Comparison of ENCODE assay signal across 8 mouse cellular contexts in genomic region chr5:21424614-21425602, GRCm38 (mm10). TPM values are rescaled to one million over a fixed set of nuclear protein-coding genes. Genes with fewer than 3 reads are reported as not detected.
DNase-seq lines count a peak whose midpoint lies in the region; ATAC-seq and TF ChIP-seq lines count a peak whose summit lies in the region.

Gene Ccdc146, minus strand, starts transcription at chr5:21424677.
Gene Fam185a, plus strand, starts transcription at chr5:21424958.

- peak; percentile 89 for DNase-seq in 3134 (ENCODE audit: extremely low read depth, insufficient read length, low spot score)
- DNase-seq in adrenal gland, postnatal 36 days: peak; percentile 89 to 94
- DNase-seq in heart, adult 18-20 months: peak; percentile 94 to 98
- peak; percentile 99 for DNase-seq in kidney, adult 2 months
- peak; percentile 93 to 95 for DNase-seq in spleen, adult 2 months (ENCODE audit: low read depth in 1 of 2, low spot score in 2 of 2)

- no peak within 1 kb of the TSS for H3K27ac ChIP-seq in embryonic facial prominence, embryonic 13.5 days
- H3K27ac ChIP-seq in kidney, adult 2 months (ENCODE audit: insufficient read depth, low read depth, low read length): no peak within 1 kb of the TSS
- no peak within 1 kb of the TSS for H3K27ac ChIP-seq in limb, embryonic 12.5 days
- 0 out of 2 replicates have a peak within 1 kb of the TSS, but pooled peaks have one; percentile 19 for H3K27ac ChIP-seq in midbrain, embryonic 15.5 days
- H3K27ac ChIP-seq in spleen, adult 2 months (ENCODE audit: insufficient read depth, low read length): peak within 1 kb of the TSS; percentile 11; the same call in 1 of the 2 replicates

- TF ChIP-seq POLR2A in kidney, adult 2 months (IDR thresholded peaks at IDR 0.05; ENCODE audit: low read depth, low read length): no peak
- no peak for TF ChIP-seq POLR2A in spleen, adult 2 months (IDR thresholded peaks at IDR 0.05; ENCODE audit: low read depth, low read length)

- H3K4me2 ChIP-seq in embryonic facial prominence, embryonic 13.5 days: peak within 1 kb of the TSS; percentile 98
- H3K4me2 ChIP-seq in limb, embryonic 12.5 days: peak within 1 kb of the TSS; percentile 97
- peak within 1 kb of the TSS; percentile 98 for H3K4me2 ChIP-seq in midbrain, embryonic 15.5 days

- H3K4me1 ChIP-seq in embryonic facial prominence, embryonic 13.5 days: peaks cover 17% of the 10 kb centered on the region
- H3K4me1 ChIP-seq in kidney, adult 2 months (ENCODE audit: control insufficient read depth, insufficient read depth, low read length): no peaks in the 10 kb centered on the region; the same call in 1 of the 2 replicates
- peaks cover 14% of the 10 kb centered on the region for H3K4me1 ChIP-seq in limb, embryonic 12.5 days (replicated peaks)
- peaks cover 15% of the 10 kb centered on the region for H3K4me1 ChIP-seq in midbrain, embryonic 15.5 days
- peaks cover 4% of the 10 kb centered on the region; the same call in 1 of the 2 replicates for H3K4me1 ChIP-seq in spleen, adult 2 months (ENCODE audit: control insufficient read depth, insufficient read depth, insufficient read length)

- H3K27me3 ChIP-seq in embryonic facial prominence, embryonic 13.5 days: no peaks in the 10 kb centered on the region
- no peaks in the 10 kb centered on the region for H3K27me3 ChIP-seq in kidney, adult 2 months (replicated peaks; ENCODE audit: control insufficient read depth, insufficient read depth, low read length)
- 0 out of 2 replicates have a peak, but pooled peaks cover 5% of the 10 kb centered on the region for H3K27me3 ChIP-seq in limb, embryonic 12.5 days
- no peaks in the 10 kb centered on the region for H3K27me3 ChIP-seq in midbrain, embryonic 15.5 days (replicated peaks)
- no peaks in the 10 kb centered on the region for H3K27me3 ChIP-seq in spleen, adult 2 months (ENCODE audit: control insufficient read depth, insufficient read depth, low read length)

- H3K4me3 ChIP-seq in embryonic facial prominence, embryonic 13.5 days: peak within 1 kb of the TSS; percentile 81
- peak within 1 kb of the TSS; percentile 67 for H3K4me3 ChIP-seq in kidney, adult 2 months (ENCODE audit: insufficient read depth, low read depth, low read length)
- H3K4me3 ChIP-seq in limb, embryonic 12.5 days (replicated peaks): peak within 1 kb of the TSS; percentile 79
- H3K4me3 ChIP-seq in midbrain, embryonic 15.5 days: peak within 1 kb of the TSS; percentile 89
- peak within 1 kb of the TSS; percentile 80 for H3K4me3 ChIP-seq in spleen, adult 2 months (ENCODE audit: extremely low read depth, insufficient read depth, insufficient read length)

- no peaks in the 10 kb centered on the region for H3K36me3 ChIP-seq in embryonic facial prominence, embryonic 13.5 days
- no peaks in the 10 kb centered on the region for H3K36me3 ChIP-seq in kidney, adult 2 months (ENCODE audit: control insufficient read depth, insufficient read depth, low read length)
- no peaks in the 10 kb centered on the region for H3K36me3 ChIP-seq in limb, embryonic 12.5 days
- H3K36me3 ChIP-seq in midbrain, embryonic 15.5 days (replicated peaks): no peaks in the 10 kb centered on the region
- no peaks in the 10 kb centered on the region for H3K36me3 ChIP-seq in spleen, adult 2 months (ENCODE audit: control insufficient read depth, insufficient read depth, low read length)

- no peaks in the 10 kb centered on the region for H3K9me3 ChIP-seq in embryonic facial prominence, embryonic 13.5 days
- no peaks in the 10 kb centered on the region for H3K9me3 ChIP-seq in limb, embryonic 12.5 days
- no peaks in the 10 kb centered on the region for H3K9me3 ChIP-seq in midbrain, embryonic 15.5 days

- TF ChIP-seq CTCF in kidney, adult 2 months (conservative IDR thresholded peaks at IDR 0.05; ENCODE audit: insufficient read depth, insufficient read length, low read depth, low read length): no peak
- TF ChIP-seq CTCF in spleen, adult 2 months (IDR thresholded peaks at IDR 0.05; ENCODE audit: extremely low read depth, insufficient read depth, insufficient read length, insufficient replicate concordance): no peak

- peak; percentile 99 for ATAC-seq in embryonic facial prominence, embryonic 13.5 days (ENCODE audit: insufficient number of reproducible peaks, insufficient read depth, low FRiP score, low TSS enrichment, low read depth)
- ATAC-seq in limb, embryonic 12.5 days (ENCODE audit: insufficient number of reproducible peaks, insufficient read depth, low FRiP score, low TSS enrichment, low read depth): peak; percentile 100
- peak; percentile 100 for ATAC-seq in midbrain, embryonic 15.5 days (replicated peaks)

- peak within 1 kb of the TSS; percentile 83 for H3K9ac ChIP-seq in embryonic facial prominence, embryonic 13.5 days
- peak within 1 kb of the TSS; percentile 75 for H3K9ac ChIP-seq in limb, embryonic 12.5 days (replicated peaks)
- H3K9ac ChIP-seq in midbrain, embryonic 15.5 days: peak within 1 kb of the TSS; percentile 66

- under 1% methylated on average over 68 of the region's 68 CpGs for WGBS in embryonic facial prominence, embryonic 13.5 days
- WGBS in kidney, adult 2 months: under 1% methylated on average over 68 of the region's 68 CpGs
- under 1% methylated on average over 68 of the region's 68 CpGs for WGBS in limb, embryonic 12.5 days
- WGBS in midbrain, embryonic 15.5 days: under 1% methylated on average over 68 of the region's 68 CpGs
- WGBS in spleen, adult 2 months: under 1% methylated on average over 68 of the region's 68 CpGs

RNA-seq across cellular contexts. Expression of gene Ccdc146, which starts in this region (rescaled TPM):
- under 1 TPM; 0.13 to 0.17 TPM for total RNA-seq in adrenal gland, postnatal 36 days (2021)
- polyA plus RNA-seq in embryonic facial prominence, embryonic 13.5 days (2015; fragmentation: Nextera tagmentation; extraction: Ambion mirVana): not detected in 2 replicates
- total RNA-seq in heart, adult 18-20 months (2021): 1 to 10 TPM; 3.4 to 4.4 TPM
- polyA plus RNA-seq in kidney, adult 2 months (2012; rRNA removed): not detected in 2 replicates
- polyA plus RNA-seq in limb, embryonic 12.5 days (2016; fragmentation: Nextera tagmentation; extraction: Ambion mirVana): 0.06 TPM in 1 of 2 replicates, not detected in the other
- polyA plus RNA-seq in midbrain, embryonic 15.5 days (2015; fragmentation: Nextera tagmentation; extraction: Ambion mirVana): 0.88 and 1.1 TPM in 2 replicates
- not detected in 2 replicates for polyA plus RNA-seq in spleen, adult 2 months (2012; rRNA removed)

RNA-seq across cellular contexts. Expression of gene Fam185a, which starts in this region (rescaled TPM):
- total RNA-seq in adrenal gland, postnatal 36 days (2021): 10 to 100 TPM; 15.1 to 15.9 TPM
- polyA plus RNA-seq in embryonic facial prominence, embryonic 13.5 days (2015; fragmentation: Nextera tagmentation; extraction: Ambion mirVana): 5.1 and 5.3 TPM in 2 replicates
- total RNA-seq in heart, adult 18-20 months (2021): 10 to 100 TPM; 20.7 to 22.3 TPM
- polyA plus RNA-seq in kidney, adult 2 months (2012; rRNA removed): 1.9 and 2.6 TPM in 2 replicates
- polyA plus RNA-seq in limb, embryonic 12.5 days (2016; fragmentation: Nextera tagmentation; extraction: Ambion mirVana): 5.5 and 5.7 TPM in 2 replicates
- polyA plus RNA-seq in midbrain, embryonic 15.5 days (2015; fragmentation: Nextera tagmentation; extraction: Ambion mirVana): 7.9 and 8.4 TPM in 2 replicates
- polyA plus RNA-seq in spleen, adult 2 months (2012; rRNA removed): 1.4 TPM in 2 replicates

Comparison
In these comparisons a context has a peak if more than half of its experiments do, and no peak if none do; other contexts are left out.
1. H3K27ac ChIP-seq: peak in midbrain, embryonic 15.5 days (single experiment) and spleen, adult 2 months (single experiment); none in embryonic facial prominence, embryonic 13.5 days (single experiment), kidney, adult 2 months (single experiment) and limb, embryonic 12.5 days (single experiment).
2. Peak in every context shown above with its lines, with median percentiles within 50 percentile points of each other: DNase-seq, ATAC-seq, H3K4me2 ChIP-seq, H3K4me3 ChIP-seq and H3K9ac ChIP-seq.